Mouse (Mus musculus): ENCODE measurements at regions not wholly inside any gene's neighbourhood (a gene's known extent, or its start where the extent isn't known, plus 50 kb on each side); places are given as distances from the start of the nearest gene placed in this dataset.

GRCm38 (mm10) chr2:46242806-46243205 lies 1125.6 kb upstream of the Zeb2 start:
- no peak for TF ChIP-seq CTCF (IDR thresholded peaks at IDR 0.05; ENCODE audit: low read depth, low read length)
- no peak for TF ChIP-seq POLR2A (IDR thresholded peaks at IDR 0.05; ENCODE audit: borderline replicate concordance, low read depth, low read length)

Measured in bone marrow macrophage, adult 2 months (primary cell).